Mouse (Mus musculus) G1E (cell line): ENCODE results near the gene Bzw2. TPM values are rescaled to one million over a fixed set of nuclear protein-coding genes. Genes with fewer than 3 reads are reported as not detected.

Experiments used
- ATAC-seq: 2 replicates; pipeline ENCODE4 v1.8.0; 2016; ENCODE audit warnings: mild to moderate bottlenecking; ENCODE audit not compliant: insufficient number of reproducible peaks, poor library complexity, low FRiP score, severe bottlenecking; ENCODE audit errors: extremely low read depth
- DNase-seq: peaks from one replicate; pipeline ENCODE4 v3.0.0; 2012; ENCODE audit warnings: low spot score
- H3K27me3 ChIP-seq: 2 replicates; pipeline ENCODE4 v1.6.1; 2012; ENCODE audit warnings: mild to moderate bottlenecking, low read length, inconsistent platforms; ENCODE audit not compliant: insufficient read depth
- H3K36me3 ChIP-seq: replicated peaks from 2 replicates; pipeline ENCODE3; 2012; ENCODE audit warnings: mild to moderate bottlenecking, inconsistent platforms
- H3K4me1 ChIP-seq: 2 replicates; pipeline ENCODE4 v1.6.1; 2012; ENCODE audit warnings: low read depth, low read length, inconsistent platforms, mixed read lengths; ENCODE audit not compliant: insufficient read depth
- H3K4me3 ChIP-seq: 2 replicates; pipeline ENCODE4 v1.5.1; 2012; ENCODE audit warnings: low read depth, mild to moderate bottlenecking, inconsistent platforms, low read length, moderate library complexity, mixed read lengths
- H3K9me3 ChIP-seq: replicated peaks from 2 replicates; pipeline ENCODE4 v1.6.1; 2012; ENCODE audit warnings: inconsistent platforms
- CTCF ChIP-seq: IDR thresholded peaks from 2 replicates; pipeline ENCODE4 v1.5.1; 2012; ENCODE audit warnings: low read depth, low read length, inconsistent platforms, mixed read lengths
- GATA1 ChIP-seq: IDR thresholded peaks from 2 replicates; pipeline ENCODE4 v1.6.1; 2012; ENCODE audit warnings: borderline replicate concordance, low read length, inconsistent platforms, mixed read lengths
- GATA2 ChIP-seq: IDR thresholded peaks from 2 replicates; pipeline ENCODE4 v1.6.1; 2012; ENCODE audit warnings: low read depth, low read length, inconsistent platforms, borderline replicate concordance
- POLR2AphosphoS5 ChIP-seq: IDR thresholded peaks from 2 replicates; pipeline ENCODE4 v1.6.1; 2012; ENCODE audit warnings: low read depth, low read length, inconsistent platforms; ENCODE audit not compliant: insufficient replicate concordance
- TAL1 ChIP-seq: conservative IDR thresholded peaks from 2 replicates; pipeline ENCODE4 v1.6.1; 2012; ENCODE audit warnings: low read depth, low read length, inconsistent platforms, mixed read lengths
- polyA plus RNA-seq: library from polyadenylated mRNA; stranded (reverse); fragments of >175 nt; gene quantifications from 2 replicates; pipeline ENCODE4 v1.2.3, GENCODE M21; 2012
- total RNA-seq, 2 experiments: library from RNA; stranded (forward) in 1 of 2; stranded (reverse) in 1 of 2; fragments of 200-1000 nt in 1 of 2; fragments of >200 nt in 1 of 2; fragmentation: Nextera tagmentation in 1 of 2; gene quantifications; 2 replicates each; pipeline ENCODE4 v1.2.3; 2014 to 2017

Bzw2 gene
- total and polyA plus RNA-seq, 3 experiments, result 23.8 to 134 (median 129) TPM

DNA sequence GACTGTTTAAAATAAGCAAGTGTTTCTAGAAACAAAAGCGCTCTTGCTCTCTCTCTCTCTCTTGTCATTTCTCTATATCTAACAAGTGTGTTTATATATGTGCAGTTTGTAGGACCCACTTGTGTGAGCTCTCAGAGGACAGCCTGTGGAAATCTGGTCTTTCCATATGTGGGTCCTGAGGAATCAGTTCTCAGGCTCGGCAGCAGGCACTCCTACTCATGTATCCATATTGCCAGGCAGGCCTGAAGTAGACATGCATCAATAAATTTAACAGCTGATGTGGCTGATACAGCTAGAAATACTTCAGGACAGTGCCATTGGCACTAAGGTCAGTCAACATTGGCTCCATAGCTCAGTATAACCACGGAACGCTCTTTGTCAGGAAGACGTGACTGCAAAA, 46.8 kb downstream of the Bzw2 start:
- ATAC-seq (no peak), DNase-seq (no peak)
- Histone ChIP-seq H3K4me1 (no peaks in the 10 kb centered on the region), H3K36me3 (peaks cover 92% of the 10 kb centered on the region), H3K9me3 (peaks cover 9% of the 10 kb centered on the region), H3K4me3 (no peak overlapping the region), H3K27me3 (no peaks in the 10 kb centered on the region)
- no peak for TF ChIP-seq CTCF
- no peak for TF ChIP-seq GATA1
- TF ChIP-seq GATA2, result no peak
- no peak for TF ChIP-seq TAL1
- TF ChIP-seq POLR2AphosphoS5, result no peak

DNA sequence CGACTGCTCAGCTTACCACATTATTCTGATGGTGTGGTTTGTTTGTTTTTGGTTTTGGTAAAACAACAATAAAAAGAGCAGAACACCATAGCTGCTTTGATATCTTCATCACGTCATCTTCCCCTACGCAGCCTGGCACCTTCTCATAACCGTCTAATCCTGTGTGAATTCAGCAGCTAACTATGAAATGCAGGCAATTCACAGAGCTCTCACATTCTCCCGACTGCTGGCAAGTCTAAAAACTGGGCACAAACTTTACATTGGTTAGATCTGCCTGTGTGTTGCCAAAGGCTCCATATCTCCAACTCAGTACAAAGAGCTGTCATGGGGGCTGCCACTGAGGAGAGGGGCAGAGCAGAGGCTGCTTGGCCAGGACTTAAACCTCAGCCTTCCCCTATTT, 47.4 kb downstream of the Bzw2 start:
- no peak for ATAC-seq
- peaks cover 90% of the 10 kb centered on the region for H3K36me3 ChIP-seq
- H3K4me1 ChIP-seq, result no peaks in the 10 kb centered on the region
- TF ChIP-seq GATA2 (no peak), TAL1 (no peak), GATA1 (no peak), CTCF (no peak), POLR2AphosphoS5 (no peak)
- H3K9me3 ChIP-seq, result peaks cover 11% of the 10 kb centered on the region
- H3K4me3 ChIP-seq, result no peak overlapping the region
- no peaks in the 10 kb centered on the region for H3K27me3 ChIP-seq
- no peak for DNase-seq

DNA sequence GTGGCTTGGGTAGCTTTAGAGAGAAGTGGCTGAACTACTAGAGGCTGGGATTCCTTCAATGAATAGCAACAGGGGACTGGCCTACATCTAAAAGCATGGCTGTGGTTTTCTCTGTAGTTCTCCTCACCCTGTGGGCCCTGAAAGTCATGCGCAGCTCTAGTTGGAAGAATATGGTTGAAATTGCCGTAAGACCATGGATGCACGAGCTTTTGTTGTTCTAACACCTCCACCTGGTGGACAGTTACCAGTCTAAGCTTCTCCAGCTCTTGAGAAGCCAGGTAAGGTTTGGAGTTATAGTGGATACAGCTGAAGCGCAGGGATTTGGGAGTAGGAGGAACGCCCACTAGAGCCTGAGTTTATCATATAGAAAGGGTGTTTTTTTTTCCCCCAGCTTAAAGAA, 49.4 kb downstream of the Bzw2 start:
- H3K27me3 ChIP-seq, result no peaks in the 10 kb centered on the region
- TF ChIP-seq GATA1, result no peak
- H3K9me3 ChIP-seq, result peaks cover 15% of the 10 kb centered on the region
- ATAC-seq, result no peak
- no peaks in the 10 kb centered on the region for H3K4me1 ChIP-seq
- no peak overlapping the region for H3K4me3 ChIP-seq
- no peak for DNase-seq
- peaks cover 84% of the 10 kb centered on the region for H3K36me3 ChIP-seq

DNA sequence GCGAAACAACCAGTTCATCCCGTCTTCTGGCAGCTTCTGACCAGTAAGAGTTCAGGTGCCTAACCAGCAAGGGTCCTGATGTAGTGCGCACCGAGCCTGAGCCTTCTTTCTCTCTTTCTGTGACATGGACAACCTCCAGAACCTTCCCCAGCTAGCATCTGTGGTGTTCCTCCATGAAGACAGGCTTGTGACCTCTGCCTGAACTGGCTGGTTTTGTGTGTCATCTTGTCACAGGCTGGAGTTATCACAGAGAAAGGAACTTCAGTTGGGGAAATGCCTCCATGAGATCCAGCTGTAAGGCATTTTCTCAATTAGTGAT, 54.3 kb downstream of the Bzw2 start:
- TF ChIP-seq POLR2AphosphoS5 (no peak), GATA2 (no peak), TAL1 (no peak), CTCF (no peak), GATA1 (no peak)
- peaks cover 57% of the 10 kb centered on the region for H3K36me3 ChIP-seq

DNA sequence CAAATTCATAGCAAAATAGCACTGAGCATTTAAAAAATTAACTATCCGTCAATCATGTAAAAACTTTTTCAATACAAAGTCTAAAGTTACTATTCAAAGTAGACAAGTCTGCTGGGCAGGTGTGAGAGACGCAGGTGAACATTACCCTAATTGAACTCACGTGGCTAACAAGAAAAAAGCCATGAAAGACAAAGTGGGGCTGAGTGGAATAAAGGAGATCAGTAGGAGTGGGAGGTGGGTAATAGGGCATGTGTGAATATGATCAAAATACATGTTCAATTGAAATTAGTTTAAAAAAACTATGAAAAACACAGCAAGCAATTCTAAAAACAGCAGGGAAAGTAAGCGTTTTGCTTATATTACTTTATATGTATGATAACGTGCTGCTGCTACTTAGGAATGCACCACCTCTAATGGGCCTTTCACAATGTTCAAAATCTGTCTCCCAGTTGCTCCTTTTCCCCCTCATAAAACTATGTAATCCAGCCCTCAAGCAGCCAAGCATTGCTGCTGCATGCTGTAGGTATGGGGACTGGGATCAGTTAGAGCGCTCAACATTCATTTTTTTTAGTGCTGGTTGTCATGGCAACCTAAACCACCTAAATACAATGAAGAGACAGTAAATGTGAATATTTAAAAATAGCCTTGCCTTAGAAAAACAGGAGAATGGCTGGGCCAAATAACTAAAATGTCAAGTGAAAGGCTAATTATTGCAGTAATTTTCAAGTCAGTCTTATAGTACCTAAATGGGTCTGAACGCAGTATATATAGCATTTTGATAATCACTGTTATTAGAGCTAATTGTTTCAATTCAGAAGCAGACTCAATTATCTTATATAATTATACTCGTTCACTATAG, 54.9 kb downstream of the Bzw2 start:
- TF ChIP-seq GATA1 (no peak), POLR2AphosphoS5 (no peak), GATA2 (no peak), TAL1 (no peak), CTCF (no peak)
- H3K36me3 ChIP-seq, result peaks cover 57% of the 10 kb centered on the region
- DNase-seq, result no peak

More for the DNA sequence above, 54.3 kb downstream of the Bzw2 start:
- H3K27me3 ChIP-seq, result no peaks in the 10 kb centered on the region
- ATAC-seq (no peak), DNase-seq (no peak)
- H3K9me3 ChIP-seq, result peaks cover 22% of the 10 kb centered on the region
- H3K4me3 ChIP-seq, result no peak overlapping the region
- H3K4me1 ChIP-seq, result no peaks in the 10 kb centered on the region

DNA sequence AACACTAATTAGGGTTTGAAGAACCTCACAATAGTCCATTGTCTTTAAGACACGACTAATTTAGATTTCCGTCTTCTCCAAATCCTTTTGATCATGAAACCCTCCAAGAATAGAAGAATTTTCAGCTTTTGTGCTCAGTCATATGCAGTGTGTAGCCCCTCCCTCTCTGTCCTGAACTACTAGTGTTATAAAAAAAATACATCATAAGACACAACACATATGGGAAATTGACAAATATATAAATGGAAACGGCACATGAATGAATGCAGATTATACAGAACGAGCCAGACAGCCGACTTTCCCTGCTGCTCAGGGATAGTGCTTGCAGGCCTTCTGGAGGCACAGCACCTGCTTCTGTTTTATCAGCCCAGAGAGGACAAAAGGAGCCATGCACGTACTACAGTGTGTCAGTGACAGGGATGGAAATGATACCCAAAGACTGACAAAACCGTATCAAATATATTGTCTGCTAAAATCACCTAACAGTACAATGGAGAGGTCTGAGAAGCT, 62.5 kb downstream of the Bzw2 start:
- Histone ChIP-seq H3K4me3 (no peak overlapping the region), H3K36me3 (peaks cover 73% of the 10 kb centered on the region), H3K9me3 (no peaks in the 10 kb centered on the region), H3K4me1 (no peaks in the 10 kb centered on the region), H3K27me3 (no peaks in the 10 kb centered on the region)
- DNase-seq (no peak), ATAC-seq (no peak)
- TF ChIP-seq POLR2AphosphoS5, result no peak
- no peak for TF ChIP-seq CTCF
- TF ChIP-seq TAL1, result no peak
- no peak for TF ChIP-seq GATA2
- TF ChIP-seq GATA1, result no peak

More for the DNA sequence above, 54.9 kb downstream of the Bzw2 start:
- Histone ChIP-seq H3K9me3 (peaks cover 22% of the 10 kb centered on the region), H3K4me3 (no peak overlapping the region), H3K4me1 (no peaks in the 10 kb centered on the region), H3K27me3 (no peaks in the 10 kb centered on the region)
- ATAC-seq, result no peak
